Mouse (Mus musculus) 416B (cell line): ENCODE data around the gene Olfr488.
"Not testable (repeated sequence)": the region's sequence is repeated elsewhere in the genome, so short reads cannot be mapped to it uniquely, and the experiment has no call there.

Experiments
- DNase-seq: peaks from one replicate; pipeline ENCODE4 v3.0.0; 2011; ENCODE audit warnings: low read depth

Gene Olfr488

DNA sequence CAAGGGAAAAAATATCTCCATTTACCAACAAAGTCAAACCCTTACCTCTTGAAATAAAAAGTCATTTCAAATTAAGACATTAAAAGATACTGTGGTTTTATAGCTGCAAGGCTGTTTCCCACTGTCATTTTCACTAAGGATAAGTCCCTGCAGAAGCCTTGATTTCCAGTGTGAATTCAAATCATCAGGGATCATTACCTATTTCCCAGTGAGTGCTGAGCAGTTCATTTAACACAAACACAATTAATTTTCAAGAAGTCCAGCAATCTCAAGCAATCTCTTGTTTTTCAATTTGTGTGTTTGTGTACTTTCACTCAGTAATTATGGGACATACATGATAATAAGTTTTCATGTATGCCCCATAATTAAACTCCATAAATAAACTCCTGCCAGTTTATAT is at the start of gene Olfr488:
TSS of gene Olfr488 (minus strand) at position 101 of the 400 bp plus-strand sequence.
- no peak for DNase-seq

DNA sequence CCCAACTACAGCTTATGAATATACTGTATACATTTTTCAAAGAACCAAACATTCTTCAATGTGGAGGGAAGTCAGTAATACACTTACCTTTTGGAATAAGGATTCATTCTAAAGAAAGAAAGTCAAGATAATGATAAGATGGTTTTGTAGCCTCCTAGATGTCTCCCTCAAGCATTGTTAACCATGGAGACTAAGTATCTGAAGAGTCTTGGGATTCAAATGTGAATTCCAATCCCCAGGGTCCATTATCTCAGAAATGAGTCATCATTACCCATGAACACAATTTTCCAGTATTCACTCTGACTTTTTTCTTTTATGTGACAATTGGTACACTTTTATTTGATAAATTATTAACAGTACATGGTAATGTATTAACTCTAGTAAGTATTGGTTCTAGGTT is 30.7 kb upstream of the Olfr488 start, which contains the start of gene Olfr490:
TSS of gene Olfr490 (minus strand) at position 101 of the 400 bp plus-strand sequence.
- no peak for DNase-seq

DNA sequence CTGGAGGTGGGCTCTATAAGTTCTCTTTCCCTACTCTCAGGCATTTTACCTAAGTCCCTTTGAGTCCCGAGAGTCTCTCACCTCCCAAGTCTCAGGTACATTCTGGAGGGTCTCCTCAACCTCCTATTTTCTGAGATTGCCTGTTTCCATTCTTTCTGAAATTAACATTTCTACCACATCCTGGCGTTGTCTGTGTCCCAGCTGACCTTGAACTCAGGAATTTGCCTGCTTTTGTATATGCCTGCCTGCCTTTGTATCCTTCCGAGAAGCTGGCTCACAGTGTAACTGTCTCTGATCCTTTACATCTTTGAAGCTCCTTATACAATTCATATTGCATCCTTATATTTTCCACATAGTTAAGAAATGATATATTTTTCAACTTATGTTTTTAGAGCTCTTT is 24.6 kb downstream of the Olfr488 start:
- no peak for DNase-seq

DNA sequence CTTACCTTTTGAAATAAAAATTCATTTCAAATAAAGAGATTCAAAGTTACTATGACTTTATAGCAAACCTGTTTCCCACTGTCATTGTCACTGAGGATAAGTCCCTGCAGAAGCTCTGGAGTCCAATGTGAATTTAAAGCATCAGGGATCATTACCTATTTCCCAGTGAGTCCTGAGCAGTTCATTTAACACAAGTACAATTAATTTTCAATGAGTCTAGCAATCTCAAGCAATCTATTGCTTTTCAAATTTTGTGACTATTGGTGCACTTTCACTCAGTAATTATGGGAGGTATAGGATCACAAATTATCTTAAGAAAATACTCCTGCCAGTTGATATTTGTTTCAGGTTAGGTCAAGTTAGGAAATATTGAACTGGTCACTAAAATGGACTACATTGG is 43.6 kb downstream of the Olfr488 start, which contains the start of gene Olfr487:
TSS of gene Olfr487 (minus strand) at position 101 of the 400 bp plus-strand sequence.
- DNase-seq, result not testable (repeated sequence)
